Mouse (Mus musculus) T-cell, adult 2 months (primary cell): ENCODE data around the gene 4930558K02Rik.

ENCODE experiments used
- DNase-seq: peaks from one replicate; pipeline ENCODE4 v3.0.0; 2022; ENCODE audit warnings: low spot score

The 4930558K02Rik gene

GRCm38 (mm10) chr1:161900129-161900528 lies 79.3 kb downstream of the 4930558K02Rik start:
- no peak for DNase-seq

GRCm38 (mm10) chr1:161897235-161897634 lies 82.2 kb downstream of the 4930558K02Rik start:
- DNase-seq = no peak

DNA sequence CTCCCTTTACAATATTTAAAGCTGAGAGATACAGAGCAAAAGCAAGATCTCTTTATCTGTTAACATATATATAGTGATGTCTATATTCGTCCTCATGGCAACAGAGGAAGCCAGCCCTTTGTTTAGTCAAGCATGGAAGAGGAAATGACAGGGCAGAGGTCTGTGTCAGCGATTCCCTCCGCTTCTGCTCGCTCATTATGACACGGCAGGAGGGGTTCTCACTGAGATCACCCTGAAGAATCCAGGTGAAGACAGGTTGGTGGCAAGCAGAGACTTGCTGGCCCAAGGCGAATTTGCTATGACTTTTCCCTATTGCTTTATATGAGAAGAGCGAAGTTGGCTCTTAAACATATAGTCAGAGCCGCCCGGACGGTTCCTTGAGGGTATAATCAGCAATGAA lies 83.3 kb downstream of the 4930558K02Rik start:
- no peak for DNase-seq

GRCm38 (mm10) chr1:161895014-161895413 lies 84.4 kb downstream of the 4930558K02Rik start:
- DNase-seq = no peak

GRCm38 (mm10) chr1:161894553-161894952 lies 84.9 kb downstream of the 4930558K02Rik start:
- DNase-seq = no peak

DNA sequence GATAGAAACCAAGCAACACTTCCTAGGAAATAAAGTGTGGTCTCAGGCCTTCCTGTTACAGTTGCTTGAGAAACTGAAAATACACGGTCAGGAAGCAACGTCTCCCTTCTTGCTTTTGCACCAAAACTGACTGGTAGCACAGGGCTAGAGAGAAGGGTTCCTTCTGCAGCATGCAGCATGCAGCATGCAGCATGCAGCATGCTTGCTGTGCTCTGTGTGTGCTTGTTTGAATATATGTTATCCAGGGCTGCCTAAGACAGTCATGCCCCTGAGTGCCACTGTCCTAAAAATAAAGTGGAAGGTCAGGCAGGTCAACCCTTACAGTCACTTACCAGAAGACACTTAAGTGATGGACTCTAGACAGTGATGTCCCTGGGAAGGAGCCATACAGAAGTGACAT lies 85.3 kb downstream of the 4930558K02Rik start:
- peak; percentile 21 for DNase-seq
